Mouse (Mus musculus): ENCODE results near the gene Sat2. TPM values are rescaled to one million over a fixed set of nuclear protein-coding genes. Genes with fewer than 3 reads are reported as not detected.

Sat2 gene
- polyA plus RNA-seq, 1 experiment, result not detected

- Histone ChIP-seq H3K4me3 (ENCODE audit: insufficient read depth, low read depth, low read length) (no peak overlapping the region), H3K27ac (ENCODE audit: insufficient read depth, low read depth, low read length) (no peak overlapping the region), H3K4me1 (ENCODE audit: control insufficient read depth, insufficient read depth, low read length) (peaks cover 5% of the 10 kb centered on the region)
- 82% methylated on average over 15 of the region's 15 CpGs for WGBS
- peak; percentile 13; the same call in 1 of the 2 replicates for TF ChIP-seq CTCF (IDR thresholded peaks at IDR 0.05; ENCODE audit: insufficient read depth, low read depth, low read length)
- no peak for TF ChIP-seq POLR2A (IDR thresholded peaks at IDR 0.05; ENCODE audit: insufficient read depth, low read depth, low read length)
Measured at GRCm38 (mm10) chr11:69657462-69657881, 35.6 kb downstream of the Sat2 start.

GRCm38 (mm10) chr11:69661221-69661881 lies 39.5 kb downstream of the Sat2 start:
- 51% methylated on average over 3 of the region's 3 CpGs for WGBS
- Histone ChIP-seq H3K4me3 (ENCODE audit: insufficient read depth, low read depth, low read length) (peak overlapping the region; percentile 69; the same call in 1 of the 2 replicates), H3K27ac (ENCODE audit: insufficient read depth, low read depth, low read length) (no peak overlapping the region), H3K4me1 (ENCODE audit: control insufficient read depth, insufficient read depth, low read length) (peaks cover 4% of the 10 kb centered on the region)
- no peak for TF ChIP-seq CTCF (IDR thresholded peaks at IDR 0.05; ENCODE audit: insufficient read depth, low read depth, low read length)
- no peak for TF ChIP-seq POLR2A (IDR thresholded peaks at IDR 0.05; ENCODE audit: insufficient read depth, low read depth, low read length)

DNA sequence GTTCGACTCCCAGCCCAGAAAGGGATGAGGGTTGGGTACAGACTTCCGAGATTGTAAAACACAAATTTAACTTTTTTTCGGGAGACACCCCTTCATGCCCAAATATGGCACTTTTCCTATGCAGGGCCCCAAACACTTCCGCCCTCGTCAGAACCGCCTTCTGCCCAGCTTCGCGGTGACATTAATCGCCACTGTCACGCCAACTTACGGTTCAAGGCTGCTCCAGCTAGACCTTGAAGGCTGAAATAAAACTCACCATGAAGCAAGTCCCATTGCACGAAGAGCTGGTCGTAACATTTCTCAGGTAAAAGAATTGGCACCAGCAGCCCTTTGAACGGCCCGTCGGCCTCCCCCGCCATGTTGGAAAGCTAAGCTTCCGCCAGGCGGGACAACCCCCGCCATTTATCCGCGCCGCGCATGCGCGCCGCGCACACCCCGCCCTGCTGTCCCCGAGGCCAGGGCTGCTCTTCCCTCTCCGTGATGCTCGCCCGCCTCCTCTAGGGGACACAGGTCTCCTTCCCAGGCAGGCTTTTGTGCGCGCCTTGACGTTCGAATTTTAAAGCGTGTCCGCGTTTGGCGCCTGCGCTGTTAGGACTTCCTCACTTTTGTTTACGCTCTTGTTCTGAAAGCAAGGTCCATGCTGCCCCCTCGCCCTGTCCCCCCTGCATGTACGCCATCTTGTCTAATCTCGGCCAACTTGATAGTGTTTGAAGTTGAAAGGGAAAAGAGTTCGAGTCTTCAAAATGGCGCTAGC lies 40.6 kb downstream of the Sat2 start, which contains the start of gene Mpdu1:
Gene Mpdu1, minus strand, starts transcription at position 430 of the 754 bp plus-strand sequence.
- WGBS, result under 1% methylated on average over 48 of the region's 48 CpGs
- Histone ChIP-seq H3K27ac (ENCODE audit: insufficient read depth, low read depth, low read length) (peak within 1 kb of the TSS; percentile 96), H3K4me1 (ENCODE audit: control insufficient read depth, insufficient read depth, low read length) (peaks cover 4% of the 10 kb centered on the region), H3K4me3 (ENCODE audit: insufficient read depth, low read depth, low read length) (peak within 1 kb of the TSS; percentile 69)
- TF ChIP-seq CTCF (IDR thresholded peaks at IDR 0.05; ENCODE audit: insufficient read depth, low read depth, low read length) (no peak), POLR2A (IDR thresholded peaks at IDR 0.05; ENCODE audit: insufficient read depth, low read depth, low read length) (peak; percentile 85)

- 62% methylated on average over 13 of the region's 13 CpGs for WGBS
- Histone ChIP-seq H3K27ac (ENCODE audit: insufficient read depth, low read depth, low read length) (peak overlapping the region; percentile 96), H3K4me3 (ENCODE audit: insufficient read depth, low read depth, low read length) (peak overlapping the region; percentile 69), H3K4me1 (ENCODE audit: control insufficient read depth, insufficient read depth, low read length) (peaks cover 4% of the 10 kb centered on the region)
- no peak for TF ChIP-seq POLR2A (IDR thresholded peaks at IDR 0.05; ENCODE audit: insufficient read depth, low read depth, low read length)
- TF ChIP-seq CTCF (IDR thresholded peaks at IDR 0.05; ENCODE audit: insufficient read depth, low read depth, low read length), result no peak
Measured at GRCm38 (mm10) chr11:69662967-69663671, 41.3 kb downstream of the Sat2 start.

DNA sequence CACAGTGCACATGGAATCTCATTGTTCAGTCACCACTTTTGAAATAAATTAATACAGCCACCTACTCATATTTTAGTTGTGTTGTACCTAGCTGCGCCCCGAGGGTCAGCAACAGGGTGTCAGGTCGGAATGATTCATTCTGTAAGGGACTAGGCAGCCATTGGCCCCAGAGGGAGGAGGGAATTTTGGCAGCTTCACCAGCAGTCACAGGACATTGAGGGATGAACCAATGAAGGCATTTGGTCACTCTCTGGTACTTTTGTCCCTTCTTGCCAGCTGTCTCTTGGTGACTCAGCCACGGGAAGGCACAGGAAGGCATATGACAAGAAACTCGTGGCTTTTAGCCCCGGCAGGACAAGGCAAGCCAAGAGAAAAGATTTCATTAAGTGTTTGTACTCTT lies 42.0 kb downstream of the Sat2 start:
- 82% methylated on average over 6 of the region's 6 CpGs for WGBS
- Histone ChIP-seq H3K4me3 (ENCODE audit: insufficient read depth, low read depth, low read length) (no peak overlapping the region), H3K4me1 (ENCODE audit: control insufficient read depth, insufficient read depth, low read length) (peaks cover 4% of the 10 kb centered on the region), H3K27ac (ENCODE audit: insufficient read depth, low read depth, low read length) (no peak overlapping the region)
- TF ChIP-seq CTCF (IDR thresholded peaks at IDR 0.05; ENCODE audit: insufficient read depth, low read depth, low read length) (no peak), POLR2A (IDR thresholded peaks at IDR 0.05; ENCODE audit: insufficient read depth, low read depth, low read length) (no peak)

- H3K27ac ChIP-seq (ENCODE audit: insufficient read depth, low read depth, low read length), result no peak overlapping the region
- H3K4me3 ChIP-seq (ENCODE audit: insufficient read depth, low read depth, low read length), result no peak overlapping the region
- TF ChIP-seq CTCF (IDR thresholded peaks at IDR 0.05; ENCODE audit: insufficient read depth, low read depth, low read length), result no peak
- no peak for TF ChIP-seq POLR2A (IDR thresholded peaks at IDR 0.05; ENCODE audit: insufficient read depth, low read depth, low read length)
- WGBS, result 91% methylated on average over 7 of the region's 7 CpGs
- H3K4me1 ChIP-seq (ENCODE audit: control insufficient read depth, insufficient read depth, low read length), result peaks cover 4% of the 10 kb centered on the region
Measured at GRCm38 (mm10) chr11:69664841-69665240, 43.0 kb downstream of the Sat2 start.

DNA sequence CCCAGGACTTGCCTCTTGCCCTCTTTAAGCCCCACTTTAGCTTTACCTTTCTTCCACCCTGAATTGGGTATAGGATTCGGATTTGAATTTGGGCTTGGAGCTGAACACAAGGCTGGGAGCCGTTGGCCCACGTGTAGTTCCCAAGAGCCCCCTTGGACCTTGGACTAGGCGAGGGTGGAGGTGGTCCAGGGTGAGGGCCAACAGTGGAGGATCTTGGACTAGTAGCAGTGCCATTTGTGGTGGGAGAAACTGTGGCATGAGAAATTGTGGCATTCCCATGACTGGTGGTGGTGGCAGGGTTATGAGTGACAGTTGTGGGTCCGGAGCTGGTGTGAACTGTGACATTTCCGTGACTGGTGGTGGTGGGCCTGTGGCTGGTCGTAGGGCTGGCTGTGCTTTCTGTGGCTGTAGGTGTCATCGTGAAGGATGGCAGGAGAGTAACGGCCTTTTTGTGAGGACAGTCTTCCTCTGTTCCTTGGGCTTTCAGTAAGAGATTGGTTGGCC lies 43.7 kb downstream of the Sat2 start:
- TF ChIP-seq CTCF (IDR thresholded peaks at IDR 0.05; ENCODE audit: insufficient read depth, low read depth, low read length), result no peak
- no peak for TF ChIP-seq POLR2A (IDR thresholded peaks at IDR 0.05; ENCODE audit: insufficient read depth, low read depth, low read length)
- Histone ChIP-seq H3K4me1 (ENCODE audit: control insufficient read depth, insufficient read depth, low read length) (peaks cover 4% of the 10 kb centered on the region), H3K27ac (ENCODE audit: insufficient read depth, low read depth, low read length) (no peak overlapping the region), H3K4me3 (ENCODE audit: insufficient read depth, low read depth, low read length) (no peak overlapping the region)
- WGBS, result 71% methylated on average over 9 of the region's 9 CpGs

DNA sequence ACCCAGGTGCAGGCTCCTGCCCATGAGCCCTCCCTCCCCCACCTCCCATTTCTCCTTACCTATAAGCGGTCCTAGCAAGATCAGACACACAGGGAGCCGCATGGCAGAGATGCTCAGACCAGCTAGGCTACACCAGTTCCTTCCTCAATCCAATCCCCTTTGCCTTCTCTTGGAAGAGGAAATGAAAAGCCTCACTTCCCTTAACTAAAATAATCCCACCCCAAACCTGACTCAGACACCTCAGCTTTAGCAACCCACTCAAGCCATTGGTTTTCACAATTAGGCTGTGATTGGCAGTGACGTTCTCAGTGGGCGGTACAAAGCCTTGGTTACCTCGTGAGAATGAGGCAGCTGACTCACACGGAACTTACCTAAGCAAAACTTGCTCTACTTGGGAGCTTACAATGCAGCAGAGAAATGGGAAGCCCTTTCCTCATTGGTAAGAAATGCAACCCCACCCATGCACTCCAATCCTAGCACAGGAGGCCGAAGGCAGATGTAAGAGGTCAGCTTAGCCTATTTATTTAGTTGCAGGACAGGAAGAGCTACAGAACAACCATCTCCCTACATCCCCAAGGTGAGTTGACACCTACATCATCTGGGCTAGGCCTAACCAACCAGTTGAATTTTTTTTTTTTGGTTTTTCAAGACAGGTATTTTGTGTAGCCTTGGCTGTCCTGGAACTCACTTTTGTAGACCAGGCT lies 44.3 kb downstream of the Sat2 start, which contains the start of gene Cd68:
Gene Cd68, minus strand, starts transcription at position 193 of the 704 bp plus-strand sequence.
- no peak within 1 kb of the TSS for H3K4me3 ChIP-seq (ENCODE audit: insufficient read depth, low read depth, low read length)
- no peak within 1 kb of the TSS for H3K27ac ChIP-seq (ENCODE audit: insufficient read depth, low read depth, low read length)
- 29% methylated on average over 7 of the region's 7 CpGs for WGBS
- H3K4me1 ChIP-seq (ENCODE audit: control insufficient read depth, insufficient read depth, low read length), result peaks cover 4% of the 10 kb centered on the region
- no peak for TF ChIP-seq POLR2A (IDR thresholded peaks at IDR 0.05; ENCODE audit: insufficient read depth, low read depth, low read length)
- TF ChIP-seq CTCF (IDR thresholded peaks at IDR 0.05; ENCODE audit: insufficient read depth, low read depth, low read length), result no peak
